Mouse (Mus musculus): Measurements from ENCODE around the gene Cmtm2b. TPM values are rescaled to one million over a fixed set of nuclear protein-coding genes. Genes with fewer than 3 reads are reported as not detected.
A peak's percentile ranks its signal among the peaks of the same experiment; 100 is the strongest.

Gene Cmtm2b
- polyA plus RNA-seq, 1 experiment from 2014 or later, result not detected

- TF ChIP-seq CTCF (IDR thresholded peaks at IDR 0.05; ENCODE audit: low read depth), result no peak
- no peaks in the 10 kb centered on the region for H3K9me3 ChIP-seq (ENCODE audit: control insufficient read depth)
- no peaks in the 10 kb centered on the region for H3K27me3 ChIP-seq (replicated peaks; ENCODE audit: control insufficient read depth, insufficient read depth, low read length)
- peaks cover 6% of the 10 kb centered on the region; the same call in 1 of the 2 replicates for H3K36me3 ChIP-seq (ENCODE audit: control insufficient read depth, insufficient read depth)
- no peak overlapping the region for H3K27ac ChIP-seq (ENCODE audit: low read depth, low read length)
- H3K4me1 ChIP-seq (replicated peaks; ENCODE audit: control insufficient read depth, insufficient read depth, low read length), result 0 out of 2 replicates have a peak, but pooled peaks cover 3% of the 10 kb centered on the region
- no peak overlapping the region for H3K4me2 ChIP-seq (replicated peaks; ENCODE audit: low read depth)
- no peak overlapping the region for H3K4me3 ChIP-seq (ENCODE audit: low read depth, low read length)
- 73% methylated on average over 5 of the region's 5 CpGs for WGBS
- no peak overlapping the region for H3K9ac ChIP-seq (ENCODE audit: low read depth, low read length)
- no peak for ATAC-seq
Observed at GRCm38 (mm10) chr8:104342426-104342825, 20.4 kb downstream of the Cmtm2b start.

GRCm38 (mm10) chr8:104343957-104344356 is 21.9 kb downstream of the Cmtm2b start:
- Histone ChIP-seq H3K27ac (ENCODE audit: low read depth, low read length) (no peak overlapping the region), H3K4me1 (replicated peaks; ENCODE audit: control insufficient read depth, insufficient read depth, low read length) (0 out of 2 replicates have a peak, but pooled peaks cover 3% of the 10 kb centered on the region), H3K4me3 (ENCODE audit: low read depth, low read length) (no peak overlapping the region), H3K9me3 (ENCODE audit: control insufficient read depth) (no peaks in the 10 kb centered on the region), H3K4me2 (replicated peaks; ENCODE audit: low read depth) (no peak overlapping the region), H3K36me3 (ENCODE audit: control insufficient read depth, insufficient read depth) (peaks cover 11% of the 10 kb centered on the region), H3K27me3 (replicated peaks; ENCODE audit: control insufficient read depth, insufficient read depth, low read length) (no peaks in the 10 kb centered on the region), H3K9ac (ENCODE audit: low read depth, low read length) (no peak overlapping the region)
- 9% methylated on average over 7 of the region's 7 CpGs for WGBS
- peak; percentile 98 for TF ChIP-seq CTCF (IDR thresholded peaks at IDR 0.05; ENCODE audit: low read depth)
- ATAC-seq, result peak; percentile 59

GRCm38 (mm10) chr8:104344622-104345021 is 22.6 kb downstream of the Cmtm2b start:
- H3K9me3 ChIP-seq (ENCODE audit: control insufficient read depth), result no peaks in the 10 kb centered on the region
- no peak overlapping the region for H3K4me2 ChIP-seq (replicated peaks; ENCODE audit: low read depth)
- no peaks in the 10 kb centered on the region for H3K27me3 ChIP-seq (replicated peaks; ENCODE audit: control insufficient read depth, insufficient read depth, low read length)
- TF ChIP-seq CTCF (IDR thresholded peaks at IDR 0.05; ENCODE audit: low read depth), result no peak
- H3K4me1 ChIP-seq (replicated peaks; ENCODE audit: control insufficient read depth, insufficient read depth, low read length), result no peaks in the 10 kb centered on the region
- 92% methylated on average over 5 of the region's 5 CpGs for WGBS
- H3K4me3 ChIP-seq (ENCODE audit: low read depth, low read length), result no peak overlapping the region
- H3K9ac ChIP-seq (ENCODE audit: low read depth, low read length), result no peak overlapping the region
- no peak overlapping the region; the same call in 1 of the 2 replicates for H3K27ac ChIP-seq (ENCODE audit: low read depth, low read length)
- peaks cover 11% of the 10 kb centered on the region for H3K36me3 ChIP-seq (ENCODE audit: control insufficient read depth, insufficient read depth)
- ATAC-seq, result no peak

DNA sequence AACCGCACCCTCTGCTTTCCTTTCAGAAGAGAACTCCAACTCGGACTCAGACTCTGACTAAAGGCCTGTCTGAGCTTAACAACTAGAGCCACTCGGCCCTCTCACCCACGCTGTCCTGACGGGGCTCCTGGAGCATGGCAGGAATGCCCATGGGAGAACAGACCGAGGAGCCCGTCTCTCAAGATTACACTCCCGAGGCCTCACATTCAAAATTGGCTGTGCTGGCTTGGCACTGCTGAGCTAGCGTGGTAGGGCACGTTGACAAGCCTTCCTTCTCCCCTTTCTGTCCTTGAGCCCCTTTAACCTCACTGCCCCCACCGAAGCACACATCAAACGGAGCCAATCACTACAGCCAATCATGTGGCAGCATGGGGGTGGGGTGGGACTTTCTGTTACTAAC is 24.7 kb downstream of the Cmtm2b start:
- ATAC-seq, result no peak
- peaks cover 16% of the 10 kb centered on the region for H3K36me3 ChIP-seq (ENCODE audit: control insufficient read depth, insufficient read depth)
- H3K4me1 ChIP-seq (replicated peaks; ENCODE audit: control insufficient read depth, insufficient read depth, low read length), result 0 out of 2 replicates have a peak, but pooled peaks cover 2% of the 10 kb centered on the region
- H3K9me3 ChIP-seq (ENCODE audit: control insufficient read depth), result no peaks in the 10 kb centered on the region
- no peak for TF ChIP-seq CTCF (IDR thresholded peaks at IDR 0.05; ENCODE audit: low read depth)
- no peak overlapping the region for H3K9ac ChIP-seq (ENCODE audit: low read depth, low read length)
- no peak overlapping the region for H3K27ac ChIP-seq (ENCODE audit: low read depth, low read length)
- 70% methylated on average over 12 of the region's 12 CpGs for WGBS
- H3K4me2 ChIP-seq (replicated peaks; ENCODE audit: low read depth), result no peak overlapping the region
- no peaks in the 10 kb centered on the region for H3K27me3 ChIP-seq (replicated peaks; ENCODE audit: control insufficient read depth, insufficient read depth, low read length)
- no peak overlapping the region for H3K4me3 ChIP-seq (ENCODE audit: low read depth, low read length)

- peaks cover 21% of the 10 kb centered on the region for H3K36me3 ChIP-seq (ENCODE audit: control insufficient read depth, insufficient read depth)
- no peak overlapping the region for H3K4me2 ChIP-seq (replicated peaks; ENCODE audit: low read depth)
- H3K27ac ChIP-seq (ENCODE audit: low read depth, low read length), result no peak overlapping the region
- H3K4me3 ChIP-seq (ENCODE audit: low read depth, low read length), result no peak overlapping the region
- H3K9me3 ChIP-seq (ENCODE audit: control insufficient read depth), result no peaks in the 10 kb centered on the region
- H3K4me1 ChIP-seq (replicated peaks; ENCODE audit: control insufficient read depth, insufficient read depth, low read length), result 0 out of 2 replicates have a peak, but pooled peaks cover 2% of the 10 kb centered on the region
- H3K9ac ChIP-seq (ENCODE audit: low read depth, low read length), result no peak overlapping the region
- no peak for TF ChIP-seq CTCF (IDR thresholded peaks at IDR 0.05; ENCODE audit: low read depth)
- 79% methylated on average over 5 of the region's 5 CpGs for WGBS
- H3K27me3 ChIP-seq (replicated peaks; ENCODE audit: control insufficient read depth, insufficient read depth, low read length), result no peaks in the 10 kb centered on the region
- no peak for ATAC-seq
Observed at GRCm38 (mm10) chr8:104348971-104349370, 26.9 kb downstream of the Cmtm2b start.

GRCm38 (mm10) chr8:104350047-104350446 is 28.0 kb downstream of the Cmtm2b start:
- peak; percentile 23; the same call in 1 of the 2 replicates for ATAC-seq
- no peak for TF ChIP-seq CTCF (IDR thresholded peaks at IDR 0.05; ENCODE audit: low read depth)
- H3K4me3 ChIP-seq (ENCODE audit: low read depth, low read length), result no peak overlapping the region
- H3K9ac ChIP-seq (ENCODE audit: low read depth, low read length), result no peak overlapping the region
- no peaks in the 10 kb centered on the region for H3K9me3 ChIP-seq (ENCODE audit: control insufficient read depth)
- 45% methylated on average over 13 of the region's 13 CpGs for WGBS
- H3K27me3 ChIP-seq (replicated peaks; ENCODE audit: control insufficient read depth, insufficient read depth, low read length), result no peaks in the 10 kb centered on the region
- H3K27ac ChIP-seq (ENCODE audit: low read depth, low read length), result no peak overlapping the region
- 0 out of 2 replicates have a peak, but pooled peaks cover 2% of the 10 kb centered on the region for H3K4me1 ChIP-seq (replicated peaks; ENCODE audit: control insufficient read depth, insufficient read depth, low read length)
- no peak overlapping the region for H3K4me2 ChIP-seq (replicated peaks; ENCODE audit: low read depth)
- H3K36me3 ChIP-seq (ENCODE audit: control insufficient read depth, insufficient read depth), result peaks cover 21% of the 10 kb centered on the region

Data from intestine, postnatal 0 days (tissue).